Mouse (Mus musculus) hindbrain, postnatal 0 days (tissue): ENCODE data around the gene Spink2. TPM values are rescaled to one million over a fixed set of nuclear protein-coding genes. Genes with fewer than 3 reads are reported as not detected.

Experiments
- ATAC-seq: fragments of 200-750 bp; cut with Nextera tagmentation; 2 replicates; pipeline ENCODE4 v1.8.0; 2017; ENCODE audit warnings: mild to moderate bottlenecking, moderate TSS enrichment, moderate library complexity
- DNase-seq: peaks from one replicate; pipeline ENCODE4 v3.0.0-alpha.2; 2015; ENCODE audit warnings: low spot score
- H3K27ac ChIP-seq: fragments of 300-500 bp; sonication (generic); 2 replicates; pipeline ENCODE4 v1.5.1; 2014; ENCODE audit warnings: mild to moderate bottlenecking
- H3K27me3 ChIP-seq: fragments of 300-500 bp; sonication (generic); 2 replicates; pipeline ENCODE4 v1.6.1; 2014; ENCODE audit warnings: low read length, mixed read lengths; ENCODE audit not compliant: insufficient read depth
- H3K36me3 ChIP-seq: fragments of 300-500 bp; sonication (generic); 2 replicates; pipeline ENCODE4 v1.6.1; 2014; ENCODE audit warnings: low read length, mixed read lengths; ENCODE audit not compliant: insufficient read depth
- H3K4me1 ChIP-seq: fragments of 300-500 bp; sonication (generic); 2 replicates; pipeline ENCODE4 v1.6.1; 2014; ENCODE audit warnings: antibody characterized with exemption, low read length, mixed read lengths; ENCODE audit not compliant: insufficient read depth
- H3K4me2 ChIP-seq: fragments of 300-500 bp; sonication (generic); 2 replicates; pipeline ENCODE4 v1.6.1; 2014; ENCODE audit warnings: low read depth, mild to moderate bottlenecking, low read length, moderate library complexity, mixed read lengths
- H3K4me3 ChIP-seq: fragments of 300-500 bp; sonication (generic); 2 replicates; pipeline ENCODE4 v1.5.1; 2014; ENCODE audit warnings: low read length
- H3K9ac ChIP-seq: fragments of 300-500 bp; sonication (generic); replicated peaks from 2 replicates; pipeline ENCODE4 v1.6.1; 2014; ENCODE audit warnings: mild to moderate bottlenecking, low read length, moderate library complexity, mixed read lengths
- H3K9me3 ChIP-seq: fragments of 300-500 bp; sonication (generic); 2 replicates; pipeline ENCODE4 v1.6.1; 2016; ENCODE audit warnings: low read length, mixed read lengths
- CTCF ChIP-seq: IDR thresholded peaks from 2 replicates; pipeline ENCODE4 v1.5.1; 2016; ENCODE audit warnings: antibody characterized with exemption, control low read depth, low read depth
- WGBS: fragments of 180-500 bp; shearing (Covaris S2); extraction: QIAGEN DNeasy Blood & Tissue Kit; methylation state at CpG from one replicate; pipeline ENCODE4 v1.1.7; 2014; 5-methylcytosine and 5-hydroxymethylcytosine counted together
- polyA plus RNA-seq: library from polyadenylated mRNA; unstranded; fragments of >200 nt; fragmentation: Nextera tagmentation; extraction: Ambion mirVana; gene quantifications from 2 replicates; pipeline ENCODE4 v1.2.1, GENCODE M21; 2015
- total RNA-seq: library from RNA; depleted of rRNA; stranded (reverse); fragments of >200 nt; gene quantifications from 2 replicates; pipeline ENCODE4 v1.2.3, GENCODE M21; 2014

Gene Spink2
- total and polyA plus RNA-seq, 2 experiments from 2014 or later, result 0.26 TPM; not detected in 1

GRCm38 (mm10) chr5:77202238-77202637 lies 9.0 kb downstream of the Spink2 start:
- no peak for TF ChIP-seq CTCF
- no peak overlapping the region for H3K9ac ChIP-seq
- DNase-seq (no peak), ATAC-seq (no peak)
- no peak overlapping the region for H3K27ac ChIP-seq
- H3K4me2 ChIP-seq, result no peak overlapping the region
- H3K27me3 ChIP-seq, result no peaks in the 10 kb centered on the region
- H3K4me3 ChIP-seq, result no peak overlapping the region
- H3K36me3 ChIP-seq, result no peaks in the 10 kb centered on the region
- no peaks in the 10 kb centered on the region for H3K4me1 ChIP-seq
- no peaks in the 10 kb centered on the region for H3K9me3 ChIP-seq

- no peak overlapping the region for H3K27ac ChIP-seq
- WGBS, result 79% methylated on average over 4 of the region's 4 CpGs
Observed at GRCm38 (mm10) chr5:77200695-77201094, 10.6 kb downstream of the Spink2 start.

DNA sequence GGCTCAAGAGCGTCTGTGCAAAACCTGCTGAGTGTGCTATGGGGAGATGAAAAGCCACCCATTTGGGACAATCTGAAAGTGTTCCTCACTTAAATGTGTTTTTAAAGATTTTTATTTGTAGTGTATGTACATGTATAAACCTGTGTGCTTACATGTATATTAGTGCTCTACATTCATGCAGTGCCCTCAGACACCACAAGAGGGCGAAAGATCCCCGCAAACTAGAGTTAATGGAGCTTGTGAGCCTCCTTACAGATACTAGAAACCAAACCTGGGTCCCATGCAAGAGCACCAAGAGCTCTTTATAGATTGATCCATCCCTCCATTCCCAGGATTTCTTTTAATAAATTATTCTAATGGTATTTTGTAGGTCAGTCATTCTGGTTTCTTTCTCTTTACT lies 17.3 kb downstream of the Spink2 start:
- DNase-seq, result peak; percentile 52
- Histone ChIP-seq H3K9ac (no peak overlapping the region), H3K27ac (no peak overlapping the region), H3K4me3 (no peak overlapping the region), H3K4me1 (no peaks in the 10 kb centered on the region), H3K4me2 (no peak overlapping the region), H3K9me3 (no peaks in the 10 kb centered on the region), H3K27me3 (no peaks in the 10 kb centered on the region), H3K36me3 (no peaks in the 10 kb centered on the region)
- ATAC-seq, result no peak
- 43% methylated on average over 3 of the region's 3 CpGs for WGBS
- TF ChIP-seq CTCF, result peak; percentile 57

More at GRCm38 (mm10) chr5:77200695-77201094, 10.6 kb downstream of the Spink2 start:
- TF ChIP-seq CTCF, result no peak
- Histone ChIP-seq H3K4me2 (no peak overlapping the region), H3K9me3 (no peaks in the 10 kb centered on the region), H3K4me3 (no peak overlapping the region), H3K4me1 (no peaks in the 10 kb centered on the region), H3K27me3 (no peaks in the 10 kb centered on the region), H3K9ac (no peak overlapping the region), H3K36me3 (no peaks in the 10 kb centered on the region)
- no peak for DNase-seq
- ATAC-seq, result no peak

GRCm38 (mm10) chr5:77193266-77193665 lies 18.0 kb downstream of the Spink2 start:
- H3K27me3 ChIP-seq, result no peaks in the 10 kb centered on the region
- peaks cover 3% of the 10 kb centered on the region; the same call in 1 of the 2 replicates for H3K9me3 ChIP-seq
- no peak overlapping the region for H3K4me3 ChIP-seq
- H3K4me1 ChIP-seq, result no peaks in the 10 kb centered on the region
- H3K9ac ChIP-seq, result no peak overlapping the region
- H3K27ac ChIP-seq, result no peak overlapping the region
- TF ChIP-seq CTCF, result no peak
- no peaks in the 10 kb centered on the region for H3K36me3 ChIP-seq
- H3K4me2 ChIP-seq, result no peak overlapping the region
- ATAC-seq (no peak), DNase-seq (no peak)
- WGBS, result 82% methylated on average over 4 of the region's 4 CpGs

DNA sequence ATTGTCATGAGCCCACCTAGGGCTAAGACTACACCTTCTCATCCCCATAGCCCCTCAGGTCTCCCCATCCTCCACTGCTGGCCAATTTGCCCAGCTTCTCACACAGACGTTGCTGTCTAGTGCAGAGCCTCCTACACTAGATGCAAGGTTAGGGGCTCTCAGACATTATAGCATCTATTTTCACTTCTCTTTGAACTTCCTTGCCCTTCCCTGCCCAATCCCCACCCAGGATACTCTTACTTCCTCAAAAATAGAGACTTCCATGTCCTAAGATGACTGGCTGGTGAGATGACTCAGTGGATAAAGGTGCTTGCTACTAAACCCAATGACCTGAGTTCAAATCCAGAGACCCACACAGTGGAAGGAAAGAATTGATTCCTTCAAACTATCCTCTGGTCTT lies 19.6 kb downstream of the Spink2 start:
- H3K9me3 ChIP-seq, result peaks cover 3% of the 10 kb centered on the region; the same call in 1 of the 2 replicates
- no peaks in the 10 kb centered on the region for H3K4me1 ChIP-seq
- no peak for ATAC-seq
- H3K27me3 ChIP-seq, result no peaks in the 10 kb centered on the region
- H3K36me3 ChIP-seq, result no peaks in the 10 kb centered on the region
- no peak overlapping the region for H3K4me3 ChIP-seq
- no peak for TF ChIP-seq CTCF
- H3K9ac ChIP-seq, result no peak overlapping the region
- no peak overlapping the region for H3K4me2 ChIP-seq
- DNase-seq, result no peak
- H3K27ac ChIP-seq, result no peak overlapping the region
- WGBS, result 77% methylated on average over 1 of the region's 1 CpGs

- DNase-seq (no peak), ATAC-seq (no peak)
- H3K36me3 ChIP-seq, result no peaks in the 10 kb centered on the region
- no peak overlapping the region for H3K4me2 ChIP-seq
- H3K27ac ChIP-seq, result no peak overlapping the region
- TF ChIP-seq CTCF, result no peak
- no peak overlapping the region for H3K9ac ChIP-seq
- no peaks in the 10 kb centered on the region for H3K4me1 ChIP-seq
- H3K9me3 ChIP-seq, result peaks cover 3% of the 10 kb centered on the region; the same call in 1 of the 2 replicates
- no peak overlapping the region for H3K4me3 ChIP-seq
- H3K27me3 ChIP-seq, result no peaks in the 10 kb centered on the region
- WGBS, result 83% methylated on average over 4 of the region's 4 CpGs
Observed at GRCm38 (mm10) chr5:77191106-77191505, 20.2 kb downstream of the Spink2 start.

- no peak for DNase-seq
- no peaks in the 10 kb centered on the region for H3K4me1 ChIP-seq
- H3K4me3 ChIP-seq, result no peak overlapping the region
- H3K4me2 ChIP-seq, result no peak overlapping the region
- no peak overlapping the region for H3K9ac ChIP-seq
- no peaks in the 10 kb centered on the region for H3K36me3 ChIP-seq
- H3K9me3 ChIP-seq, result peaks cover 3% of the 10 kb centered on the region; the same call in 1 of the 2 replicates
- 51% methylated on average over 3 of the region's 3 CpGs for WGBS
- TF ChIP-seq CTCF, result no peak
- H3K27me3 ChIP-seq, result no peaks in the 10 kb centered on the region
- H3K27ac ChIP-seq, result no peak overlapping the region
- ATAC-seq, result no peak
Observed at GRCm38 (mm10) chr5:77188738-77189137, 22.5 kb downstream of the Spink2 start.
